Mouse (Mus musculus): ENCODE results near the gene 2200002D01Rik. TPM values are rescaled to one million over a fixed set of nuclear protein-coding genes. Genes with fewer than 3 reads are reported as not detected.

Gene 2200002D01Rik
- total RNA-seq (2021), result 1 to 10 TPM; 4.4 to 8.1 TPM

DNA sequence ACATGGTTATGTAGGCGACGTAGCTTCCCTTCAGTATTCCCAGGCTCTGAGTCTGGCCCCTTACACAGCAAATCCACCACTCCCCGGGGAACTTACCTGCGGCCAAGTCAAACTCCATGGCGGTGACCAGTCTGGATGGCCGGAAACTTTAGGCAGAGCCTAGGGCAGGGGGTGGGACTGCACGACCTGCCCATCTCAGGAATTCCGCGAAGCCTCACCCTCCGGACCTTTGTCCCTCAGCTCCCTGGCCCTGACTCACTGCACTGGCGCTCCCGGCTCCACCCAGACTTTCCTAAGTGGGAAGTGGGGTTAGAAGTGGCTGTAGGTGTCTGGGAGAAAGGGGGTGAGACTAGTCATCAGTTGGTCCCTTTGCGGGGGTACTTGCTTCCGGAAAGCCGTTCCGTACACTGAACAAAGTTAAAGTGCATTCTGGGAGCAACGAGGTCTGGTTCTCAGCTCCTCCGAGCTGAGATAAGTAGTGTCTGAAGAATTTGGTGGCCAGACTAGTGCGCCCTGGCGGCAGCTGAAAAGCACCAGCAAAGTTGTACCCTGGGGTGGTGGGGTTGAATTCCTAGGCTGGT lies at the start of gene 2200002D01Rik:
2200002D01Rik (minus strand) TSS at position 206 of the 581 bp plus-strand sequence.
- peak; percentile 39 for DNase-seq

DNA sequence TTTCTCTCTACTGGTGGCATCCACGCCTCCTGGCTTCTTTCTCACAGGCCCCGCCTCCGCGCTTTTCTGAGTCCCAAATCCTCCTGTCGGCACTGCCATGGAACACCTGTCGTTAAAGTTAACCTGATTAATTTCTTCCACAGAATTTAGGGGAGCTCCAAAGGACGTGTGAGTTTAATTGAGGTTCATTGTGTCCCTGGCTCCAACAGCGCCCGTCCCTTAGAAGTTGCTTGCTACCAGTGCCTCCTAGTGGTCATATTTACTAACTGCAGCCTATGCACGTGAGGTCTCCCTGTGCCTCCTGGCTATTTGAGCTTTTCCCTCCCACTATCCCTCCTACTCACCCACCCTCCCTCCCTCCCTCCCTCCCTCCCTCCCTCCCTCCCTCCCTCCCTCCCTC lies 48.7 kb upstream of the 2200002D01Rik start:
- DNase-seq, result peak; percentile 80

DNA sequence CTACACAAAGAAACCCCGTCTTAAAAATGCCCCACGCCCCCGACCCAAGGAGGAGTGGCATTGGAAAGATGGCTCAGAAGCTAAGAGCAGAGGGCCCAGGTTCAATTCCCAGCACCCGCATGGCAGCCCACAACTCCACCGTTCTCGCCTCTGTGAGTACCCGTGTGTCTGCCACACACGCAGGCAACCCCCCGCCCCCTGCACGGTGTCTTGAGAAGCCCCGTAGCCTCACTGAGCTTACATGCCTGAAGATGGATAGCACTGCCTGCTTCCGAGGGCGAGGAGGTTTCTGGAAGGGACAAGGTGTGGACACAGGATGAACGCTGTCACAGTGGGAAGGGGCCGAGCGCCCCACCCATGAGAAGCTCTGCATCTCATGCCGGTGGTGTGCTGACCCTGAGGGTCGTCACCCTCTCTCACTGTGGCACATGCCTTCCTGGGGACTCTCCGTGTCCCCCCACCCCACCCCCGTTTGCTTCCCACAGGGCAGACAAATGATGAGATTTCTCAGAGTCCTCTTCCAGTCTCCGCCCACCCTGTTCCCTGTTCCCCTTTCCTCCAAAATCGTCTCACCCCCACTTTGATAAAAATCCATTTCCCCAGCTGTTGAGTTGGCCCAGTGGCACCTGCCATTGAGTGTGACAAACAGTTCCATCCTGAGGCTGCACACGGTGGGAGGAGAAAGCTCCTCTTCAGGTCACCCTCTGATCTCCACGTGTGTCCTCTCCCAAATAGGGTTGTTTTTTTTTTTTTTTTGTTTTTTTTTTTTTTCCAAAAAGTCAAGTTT lies 47.8 kb upstream of the 2200002D01Rik start:
- no peak for DNase-seq

DNA sequence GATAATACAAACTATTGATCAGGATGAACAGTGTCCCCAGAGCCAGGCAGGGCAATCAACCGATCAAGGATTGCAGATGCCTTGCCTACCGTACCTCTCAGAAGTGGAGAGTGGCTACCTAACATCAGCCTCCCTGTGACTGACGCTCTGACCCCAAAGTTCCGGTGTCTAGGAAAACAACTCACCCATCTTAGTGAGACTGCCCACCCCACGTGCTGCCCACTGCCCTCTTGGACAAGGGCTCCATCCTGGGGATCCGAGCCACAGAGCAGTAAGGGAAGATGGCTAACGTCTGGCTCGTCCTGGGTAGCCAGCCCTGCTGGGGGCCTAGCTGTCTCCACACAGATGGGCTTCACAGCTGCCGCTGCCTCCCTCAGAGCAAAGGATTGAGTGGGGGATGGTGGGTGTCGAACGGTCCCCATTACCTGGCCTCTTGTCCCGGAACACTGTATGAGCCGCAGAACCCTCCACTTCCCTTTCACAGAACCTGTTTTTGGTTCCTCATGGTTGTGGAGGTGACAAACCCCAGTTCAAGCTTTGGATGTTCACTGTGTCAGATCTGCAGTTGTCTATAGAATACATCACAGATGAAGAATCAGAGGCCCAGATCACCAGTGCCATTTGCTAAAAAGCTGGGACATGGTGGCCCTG lies 46.0 kb upstream of the 2200002D01Rik start:
- no peak for DNase-seq

DNA sequence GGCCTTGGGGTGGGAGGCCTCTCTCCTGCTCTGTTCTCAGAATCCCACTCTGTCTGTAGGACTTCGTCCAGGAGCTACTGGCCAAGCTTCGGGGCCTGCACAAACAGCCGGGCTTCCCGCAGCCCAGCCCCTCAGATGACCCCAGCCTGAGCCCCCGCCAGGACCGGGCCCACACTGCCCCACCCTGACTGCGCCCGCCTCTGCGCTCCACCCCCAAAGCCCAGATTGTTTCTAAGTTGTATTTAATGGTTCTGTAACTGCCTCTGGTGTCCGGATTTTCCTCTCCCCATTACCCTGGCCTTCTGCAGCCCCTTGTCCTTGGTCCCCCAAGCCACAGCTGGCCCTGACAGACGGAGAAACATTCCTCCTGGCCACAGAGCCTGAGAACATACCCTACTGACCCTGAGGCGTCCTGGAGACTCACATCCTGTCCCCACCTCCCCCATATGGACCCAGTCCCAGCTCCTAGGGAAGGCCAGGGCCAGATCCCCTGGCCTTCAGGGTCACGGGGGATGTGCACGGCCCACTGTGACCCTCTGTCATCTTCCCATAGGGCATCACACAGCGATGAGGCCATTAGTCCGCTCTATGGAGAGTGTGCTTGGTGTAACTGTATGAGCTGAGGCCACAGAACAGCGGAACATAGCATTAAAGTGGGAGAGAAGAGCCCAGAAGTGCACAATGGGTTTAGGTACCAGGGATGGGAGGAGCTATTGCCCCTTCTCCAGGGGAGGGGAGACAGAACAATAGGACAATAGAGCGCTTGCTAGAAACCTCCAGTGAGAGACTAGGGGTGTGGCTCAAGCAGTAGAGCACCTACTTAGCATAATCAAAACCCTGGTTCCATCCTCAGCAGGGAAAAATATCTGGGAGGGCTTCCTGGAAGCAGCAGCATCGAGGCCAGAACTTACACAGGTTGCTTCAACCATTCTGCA lies 45.1 kb upstream of the 2200002D01Rik start:
- DNase-seq, result peak; percentile 68

DNA sequence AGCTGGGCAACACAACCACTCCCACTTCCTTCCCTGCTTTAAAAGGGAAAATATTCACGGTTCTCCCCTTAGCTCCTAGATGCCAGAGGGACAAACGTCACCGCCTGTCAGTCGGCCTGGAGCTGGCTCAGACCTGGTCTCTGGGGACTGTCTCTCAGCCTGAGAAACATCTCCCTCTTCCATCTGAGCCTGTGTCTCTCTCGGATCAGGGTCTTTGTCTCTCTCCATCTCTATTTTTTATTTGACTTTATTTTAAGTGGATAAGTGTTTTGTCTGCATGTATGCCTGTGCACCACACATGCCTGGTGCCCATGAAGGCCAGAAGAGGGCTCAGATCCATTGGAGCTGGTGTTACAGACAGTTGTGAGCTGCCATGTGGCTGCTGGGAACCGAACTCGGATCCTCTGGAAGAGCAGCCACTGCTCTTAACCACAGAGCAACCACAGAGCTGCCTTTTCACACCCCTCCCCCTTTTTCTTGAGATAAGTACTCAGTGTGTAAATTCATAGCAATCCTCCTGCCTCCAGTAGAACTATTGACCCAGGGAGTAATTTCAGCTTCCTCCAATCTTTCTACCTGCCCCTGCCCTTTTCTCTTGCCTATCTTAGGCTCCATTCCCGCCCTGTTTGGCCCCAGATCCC lies 44.3 kb upstream of the 2200002D01Rik start:
- DNase-seq, result peak; percentile 59

DNA sequence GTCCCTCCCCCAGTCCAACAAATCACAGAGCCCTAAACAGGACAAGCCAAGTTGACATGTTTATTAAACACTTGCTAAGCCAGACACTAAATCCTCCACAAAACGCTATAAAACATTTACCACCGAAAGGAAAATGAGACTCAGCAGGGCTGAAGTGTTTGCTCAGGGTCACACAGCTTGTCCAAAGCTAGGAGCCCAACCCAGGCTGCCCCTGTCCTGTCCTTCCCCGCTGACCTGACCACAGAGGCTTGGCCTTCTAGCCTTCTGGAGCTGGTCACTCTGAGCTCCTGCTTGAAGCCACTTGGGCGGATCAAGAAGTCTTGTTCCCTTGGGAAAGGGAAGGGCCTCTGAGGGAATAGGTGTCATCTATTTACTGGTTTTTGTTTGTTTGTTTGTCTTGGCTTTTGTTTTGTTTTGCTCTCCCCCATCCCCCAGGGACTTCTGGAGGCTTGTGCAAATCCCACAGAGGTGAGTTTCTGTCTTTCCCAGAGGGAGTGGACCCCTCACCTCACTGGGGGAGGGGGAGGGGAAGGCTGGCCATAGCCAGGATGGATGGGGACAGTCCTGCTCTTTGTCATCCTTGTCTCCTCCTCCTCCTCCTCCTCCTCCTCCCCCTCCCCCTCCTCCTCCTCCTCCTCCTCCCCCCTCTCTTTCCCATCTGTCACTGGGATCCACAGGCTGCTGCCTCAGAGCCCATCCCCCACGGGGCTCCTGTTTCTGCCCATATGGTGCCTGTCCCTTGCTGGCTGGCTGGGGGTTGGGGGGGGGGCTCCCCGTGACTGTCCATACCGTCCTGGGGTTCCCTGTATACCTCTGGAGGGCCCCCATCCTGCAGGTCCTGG lies 43.6 kb upstream of the 2200002D01Rik start:
- DNase-seq, result peak; percentile 34

DNA sequence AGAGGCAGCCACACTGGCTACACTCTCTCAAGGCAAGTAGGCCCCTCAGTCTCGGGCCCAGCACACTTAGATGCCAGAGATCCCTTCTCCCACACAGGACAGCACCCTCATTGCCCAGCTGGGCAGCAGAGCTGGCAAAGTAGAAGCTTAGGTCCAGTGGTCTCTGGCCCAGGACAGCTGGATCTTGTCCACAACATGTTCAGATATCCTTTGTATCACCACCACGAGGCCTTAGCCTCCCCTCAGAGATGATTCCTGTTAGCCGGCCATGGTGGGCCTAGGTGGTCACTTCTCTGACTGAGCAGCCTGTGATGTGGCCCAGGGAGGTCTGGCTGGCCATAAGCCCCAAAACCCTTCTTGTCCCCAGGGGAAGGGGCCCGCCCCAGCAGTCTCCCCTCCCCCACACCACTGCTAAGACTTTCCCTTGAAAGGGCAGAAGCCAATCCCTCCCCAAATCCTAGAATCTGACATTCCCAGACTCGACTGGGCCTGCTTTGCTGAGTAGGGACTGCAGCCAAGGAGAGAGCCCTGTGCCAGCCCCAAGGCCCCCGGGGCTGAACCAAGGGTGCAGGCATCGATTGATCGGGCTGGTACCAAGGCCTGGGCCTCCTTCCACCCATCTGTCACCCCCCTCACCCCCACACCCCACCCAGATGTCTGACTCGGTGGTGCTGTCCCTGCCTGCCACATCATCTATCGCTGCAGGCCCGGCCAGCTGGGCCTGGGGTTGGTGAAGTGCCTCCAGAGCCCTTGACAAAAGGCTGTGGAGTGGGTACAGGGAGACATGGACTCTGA lies 42.6 kb upstream of the 2200002D01Rik start:
- peak; percentile 33 for DNase-seq

DNA sequence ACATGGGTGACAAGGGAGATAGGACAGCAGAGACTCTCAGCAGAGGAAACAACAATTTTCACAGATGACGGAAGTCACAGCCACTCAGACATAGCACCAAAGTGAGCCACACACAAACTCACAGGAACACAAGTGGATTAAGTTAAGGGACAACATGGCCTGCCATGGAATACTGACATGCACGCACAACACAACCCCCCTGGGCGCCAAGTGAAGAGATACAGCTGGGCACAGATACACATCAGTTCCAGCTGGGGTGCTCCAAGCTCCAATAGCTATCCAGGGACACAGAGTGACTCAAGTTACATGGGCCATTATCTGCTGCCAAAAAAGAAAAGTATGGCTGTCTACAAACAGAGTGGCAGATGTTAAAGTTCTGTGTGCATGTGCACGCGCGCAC lies 41.6 kb upstream of the 2200002D01Rik start:
- DNase-seq, result peak; percentile 33

DNA sequence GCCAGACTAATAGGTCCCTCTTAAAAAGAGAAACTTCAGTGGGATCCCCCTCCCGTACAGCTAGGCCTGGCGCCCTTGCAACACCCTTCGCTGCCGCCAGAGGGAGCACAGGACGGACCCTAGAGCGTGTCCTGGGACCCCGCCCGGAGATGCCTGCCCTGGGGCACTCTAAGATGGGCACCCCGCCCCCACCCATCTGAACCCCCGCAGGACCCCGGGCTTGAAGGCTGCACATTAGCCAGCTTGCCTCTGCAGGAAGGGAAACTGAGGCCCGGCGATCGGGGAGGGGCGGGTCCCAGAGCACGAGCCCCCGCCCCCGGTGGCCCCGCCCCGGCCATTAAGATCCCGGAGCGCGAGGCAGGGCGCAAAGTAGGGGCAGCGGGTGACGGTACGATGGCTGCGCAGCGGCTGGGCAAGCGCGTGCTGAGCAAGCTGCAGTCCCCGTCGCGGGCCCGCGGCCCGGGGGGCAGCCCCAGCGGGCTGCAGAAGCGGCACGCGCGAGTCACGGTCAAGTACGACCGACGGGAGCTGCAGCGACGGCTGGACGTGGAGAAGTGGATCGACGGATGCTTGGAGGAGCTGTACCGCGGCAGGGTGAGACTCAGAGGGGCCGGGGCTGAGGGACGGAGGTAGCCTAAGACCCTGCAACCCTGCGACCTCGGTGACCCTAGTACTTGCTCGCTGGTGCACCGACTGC lies 40.8 kb upstream of the 2200002D01Rik start, which contains the start of gene Ppp1r14a:
Ppp1r14a (plus strand) TSS at position 367 of the 697 bp plus-strand sequence.
- peak; percentile 92 for DNase-seq

DNA sequence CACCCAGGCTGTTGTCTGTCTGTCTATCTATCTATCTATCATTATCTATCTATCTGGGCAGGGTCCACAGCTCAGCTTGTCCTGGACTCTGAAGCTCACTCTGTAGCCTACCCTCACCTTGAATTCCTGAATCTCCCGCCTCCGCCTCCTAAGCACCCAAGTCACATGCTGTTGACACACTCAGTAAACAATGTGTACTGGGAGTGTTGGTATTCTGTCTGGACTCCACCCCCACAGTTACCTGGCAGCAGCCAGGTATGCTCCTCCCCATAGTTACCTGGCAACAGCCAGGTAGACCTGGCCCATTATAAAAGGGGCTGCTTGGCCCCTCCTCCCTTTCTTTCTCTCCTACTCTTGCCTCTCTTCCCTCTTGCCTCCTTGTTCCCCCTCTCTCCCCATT lies 39.8 kb upstream of the 2200002D01Rik start:
- DNase-seq, result no peak

DNA sequence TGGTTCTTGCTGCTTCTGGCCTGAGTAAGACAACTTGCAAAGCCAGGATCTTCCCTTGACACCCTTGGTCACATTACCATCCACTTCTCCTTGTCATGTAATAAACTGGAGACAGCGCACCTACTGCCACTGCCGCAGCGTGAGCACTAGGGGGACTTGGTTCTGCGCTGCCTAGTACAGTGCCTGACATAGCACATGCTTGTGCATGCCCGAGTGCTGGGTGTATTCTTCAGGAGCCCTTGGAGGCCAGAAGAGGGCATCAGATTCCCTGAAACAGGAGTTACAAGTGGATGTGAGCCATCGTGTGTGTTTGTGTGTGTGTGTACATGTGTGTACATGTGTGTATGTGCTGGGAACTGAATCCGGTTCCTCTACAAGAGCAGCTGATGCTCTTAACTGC lies 39.2 kb upstream of the 2200002D01Rik start:
- no peak for DNase-seq

DNA sequence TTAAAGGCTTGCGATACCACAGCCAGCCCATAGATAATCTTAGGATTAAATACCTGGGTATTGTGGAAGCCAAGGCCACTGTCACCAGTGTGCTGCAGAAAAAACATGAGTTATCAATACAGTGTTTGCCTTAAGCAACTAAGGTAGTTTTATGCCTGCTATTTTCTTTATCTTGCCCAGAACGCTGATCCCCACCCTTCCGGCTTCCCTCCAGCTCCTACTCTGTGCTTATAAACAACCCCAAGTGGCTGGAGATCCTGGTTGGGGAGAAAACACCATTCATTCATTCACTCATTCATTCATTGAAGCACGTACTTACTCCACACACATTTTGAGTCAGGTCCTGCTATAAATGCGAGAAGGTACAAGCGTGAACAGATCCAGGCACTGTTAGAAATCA lies 36.3 kb upstream of the 2200002D01Rik start:
- DNase-seq, result no peak

DNA sequence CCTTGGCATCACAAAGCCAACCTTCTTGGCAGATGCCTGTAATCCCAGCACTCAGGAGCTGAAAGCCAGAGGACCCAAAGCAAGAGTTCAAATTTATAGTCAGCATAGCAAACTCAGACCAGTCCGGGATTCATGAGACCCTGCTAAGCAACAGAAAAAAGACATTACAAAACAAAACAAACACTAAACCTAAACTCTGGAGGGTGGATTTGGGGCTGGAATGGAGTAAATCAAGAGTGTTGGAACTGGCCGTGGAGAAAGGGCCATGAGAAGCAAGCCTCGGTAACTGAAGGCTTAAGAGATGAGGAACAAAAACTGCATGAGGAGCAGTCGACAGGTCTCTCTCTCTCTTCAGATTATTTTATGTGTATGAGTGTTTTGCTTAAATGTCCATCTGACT lies 35.6 kb upstream of the 2200002D01Rik start:
- DNase-seq, result no peak

DNA sequence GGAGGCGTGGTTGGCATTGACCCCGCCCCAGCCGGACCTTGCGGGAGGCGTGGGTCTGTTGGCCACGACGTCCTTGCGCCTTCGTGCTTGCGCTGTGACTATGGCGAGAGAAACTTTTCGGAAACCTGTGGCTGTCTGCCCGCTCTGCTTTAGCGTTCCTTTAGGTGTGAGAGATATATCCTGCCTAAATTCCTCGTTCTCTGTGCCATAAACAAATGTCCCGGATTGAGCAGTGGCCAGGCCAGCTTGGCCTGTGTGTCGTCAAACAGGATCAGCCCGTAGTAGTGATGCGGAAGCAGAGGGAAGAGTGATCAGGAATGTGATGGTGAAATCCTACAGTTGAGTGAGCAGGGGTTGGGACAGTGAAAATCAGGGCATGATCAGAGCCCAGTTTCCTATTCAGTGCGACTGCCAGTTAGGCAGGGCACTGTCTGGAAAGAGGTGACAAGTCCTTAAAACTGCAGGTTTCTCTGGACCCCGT lies 33.8 kb upstream of the 2200002D01Rik start:
- no peak for DNase-seq

DNA sequence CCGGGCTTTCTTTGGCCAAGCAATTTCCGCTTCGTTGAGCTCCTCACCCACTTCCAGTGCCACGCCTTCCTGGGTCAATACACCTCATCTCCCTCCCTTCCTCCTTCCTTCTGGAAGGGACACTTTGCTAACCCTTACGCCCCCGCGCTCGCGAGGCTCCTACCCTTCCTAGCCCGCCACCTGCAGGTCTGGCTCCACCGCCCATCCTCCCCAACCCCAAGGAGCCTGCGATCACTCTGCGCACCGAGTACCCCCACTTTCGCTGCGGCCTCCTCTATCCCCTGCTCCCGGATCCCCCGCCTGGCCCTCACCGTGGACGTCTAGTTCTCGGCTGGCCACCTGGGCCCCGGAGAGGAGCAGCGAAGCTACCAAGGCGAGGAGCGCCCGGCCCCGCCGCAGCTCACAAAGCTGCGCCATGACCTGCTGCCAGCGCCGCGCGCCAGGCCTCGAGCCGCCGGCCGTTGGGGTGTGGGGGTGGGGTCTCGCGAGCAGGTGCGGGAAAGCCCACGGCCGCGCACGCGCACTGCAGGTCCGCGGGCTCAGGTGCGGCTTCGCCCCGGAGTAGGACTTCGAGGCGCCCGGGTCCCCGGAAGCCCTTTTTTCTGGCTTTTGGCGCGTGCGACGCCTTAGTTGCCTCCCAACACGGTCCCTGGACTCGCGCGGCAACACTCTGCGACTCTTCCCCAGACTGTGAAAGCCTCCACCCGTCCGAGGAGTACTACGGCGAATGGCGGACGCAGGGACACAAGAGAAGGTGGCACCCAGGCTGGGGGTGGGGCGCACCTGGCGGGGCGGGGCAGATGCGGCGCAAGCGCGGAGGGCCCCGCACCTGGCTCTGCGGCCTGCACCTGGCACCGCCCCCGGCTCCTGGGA lies 33.2 kb upstream of the 2200002D01Rik start, which contains the start of gene Spint2:
Spint2 (minus strand) TSS at position 712 of the 873 bp plus-strand sequence.
- peak; percentile 68 for DNase-seq

DNA sequence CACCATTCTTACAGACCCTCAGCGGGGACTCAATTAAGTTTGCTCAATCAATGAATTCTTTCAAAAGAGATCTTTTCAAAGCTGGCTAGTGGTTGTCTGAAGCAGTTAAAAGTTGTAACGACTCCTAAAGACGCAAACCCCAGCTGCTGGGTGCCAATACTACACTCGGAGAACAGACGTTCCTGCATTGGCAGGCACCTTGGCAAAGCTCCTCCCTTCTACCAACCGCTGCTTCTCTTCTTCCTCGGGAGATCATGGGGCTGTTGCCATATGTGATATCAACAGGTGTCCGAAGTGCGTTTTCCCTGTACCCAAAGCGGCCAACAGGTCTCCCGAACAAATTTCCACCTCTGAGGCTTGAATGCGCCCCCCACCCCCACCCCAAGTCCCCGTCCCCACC lies 32.5 kb upstream of the 2200002D01Rik start:
- no peak for DNase-seq

DNA sequence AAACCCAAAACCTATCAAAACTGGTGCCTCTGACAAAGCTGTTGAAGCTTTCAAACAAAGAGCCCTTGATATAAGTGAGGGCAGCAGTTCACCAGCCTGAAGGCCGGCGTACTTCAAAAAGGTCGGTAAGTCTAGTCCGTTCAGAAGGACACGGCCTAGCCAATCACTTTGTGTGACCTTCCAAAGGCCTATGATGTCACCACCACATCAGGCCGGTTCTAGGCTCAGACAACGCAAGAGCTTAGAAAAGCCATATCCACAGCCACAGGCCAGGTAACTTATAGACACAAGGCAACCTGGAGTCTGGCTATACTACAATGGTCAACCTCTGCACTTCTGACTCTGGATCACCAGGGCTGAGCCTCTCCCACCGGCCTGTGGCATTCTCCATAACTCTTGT lies 31.7 kb upstream of the 2200002D01Rik start:
- DNase-seq, result no peak
